Mouse (Mus musculus) ES-E14 (cell line): ENCODE data around the gene Zfp874b.

ENCODE experiments used
- HCFC1 ChIP-seq: IDR thresholded peaks from 2 replicates; pipeline ENCODE4 v1.6.1; 2012; ENCODE audit warnings: low read length, inconsistent platforms, borderline replicate concordance; ENCODE audit not compliant: insufficient read depth
- MAFK ChIP-seq: IDR thresholded peaks from 2 replicates; pipeline ENCODE4 v1.6.1; 2014; ENCODE audit warnings: mild to moderate bottlenecking, low read depth, low read length, inconsistent platforms; ENCODE audit not compliant: insufficient read depth

GRCm38 (mm10) chr13:67500084-67500719, 16.1 kb upstream of the Zfp874b start, which contains the start of gene Zfp58:
- TF ChIP-seq HCFC1 (peak; percentile 92), MAFK (no peak)
